Mouse (Mus musculus): ENCODE data around the gene Hnrnph3.
A peak's percentile ranks its signal among the peaks of the same experiment; 100 is the strongest.
"Not testable (repeated sequence)": the region's sequence is repeated elsewhere in the genome, so short reads cannot be mapped to it uniquely, and the experiment has no call there.

Hnrnph3 gene

GRCm38 (mm10) chr10:63023749-63024579 is at the start of gene Hnrnph3, which contains the start of gene Pbld2:
TSS of gene Hnrnph3 (minus strand) at chr10:63024217.
TSS of gene Pbld2 (plus strand) at chr10:63024315.
- peak; percentile 98 to 99 for DNase-seq (ENCODE audit: low spot score in 2 of 2)

- peak; percentile 43 to 74 for DNase-seq (ENCODE audit: low spot score in 2 of 2)
Observed at GRCm38 (mm10) chr10:63065988-63066387, 42.0 kb upstream of the Hnrnph3 start.

DNA sequence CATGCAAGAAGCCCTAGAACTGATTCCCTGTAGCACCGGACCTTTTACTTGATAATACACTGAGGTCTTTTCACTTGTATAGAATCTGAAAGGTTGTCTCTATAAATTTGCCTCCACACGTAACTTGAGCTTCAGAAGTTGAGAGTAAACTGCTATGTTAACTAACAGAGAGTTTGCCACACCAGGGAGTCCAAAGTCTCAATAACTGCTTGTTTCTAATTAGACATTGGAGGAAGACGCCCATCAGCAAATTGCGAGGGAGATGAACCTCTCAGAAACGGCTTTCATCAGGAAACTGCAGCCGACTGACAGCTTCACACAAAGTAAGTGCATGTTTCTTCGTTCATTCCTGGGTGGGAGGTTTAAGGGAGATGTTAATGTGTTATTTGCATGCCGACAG is 41.5 kb upstream of the Hnrnph3 start:
- DNase-seq (ENCODE audit: low spot score in 2 of 2): no peak

DNA sequence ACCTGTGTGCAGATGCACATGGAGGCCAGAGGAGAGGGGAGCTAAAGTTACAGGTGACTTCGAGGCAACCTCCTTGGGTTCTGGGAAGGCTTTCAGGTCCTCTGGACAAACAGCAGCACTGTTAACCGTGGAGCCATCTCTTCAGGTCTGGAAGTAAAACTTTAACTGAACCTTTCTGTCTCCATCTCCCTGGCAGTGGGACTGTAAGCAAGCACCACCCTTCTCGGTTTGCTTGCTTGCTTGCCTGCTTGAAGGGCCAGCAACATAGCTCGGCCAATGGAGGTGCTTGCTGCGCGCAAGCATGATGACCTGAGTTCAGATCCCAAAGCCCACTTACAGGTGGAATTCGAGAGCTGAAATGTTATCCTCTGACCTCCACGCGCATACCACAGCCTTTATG is 40.5 kb upstream of the Hnrnph3 start:
- no peak for DNase-seq (ENCODE audit: low spot score in 2 of 2)

GRCm38 (mm10) chr10:63063365-63063764 is 39.3 kb upstream of the Hnrnph3 start:
- DNase-seq (ENCODE audit: low spot score in 2 of 2): no peak

DNA sequence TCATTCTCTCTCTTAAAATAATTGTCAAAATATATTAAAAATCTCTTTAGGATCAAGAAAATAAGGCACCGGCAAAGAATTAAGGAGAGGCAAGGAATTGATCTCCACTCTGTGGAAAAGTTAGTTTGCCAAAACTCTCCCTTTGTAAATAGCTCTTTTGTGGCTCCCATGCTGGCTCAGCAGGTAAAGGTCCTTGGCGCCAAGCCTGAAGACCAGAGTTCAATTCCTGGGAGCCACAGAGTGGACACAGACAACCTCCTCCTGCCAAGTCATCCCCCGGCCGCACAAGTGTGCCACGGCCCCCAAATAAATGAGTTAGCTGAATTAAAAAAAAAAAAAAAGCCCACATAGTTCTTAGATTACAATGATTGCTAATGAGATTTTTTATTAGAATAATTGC is 38.7 kb upstream of the Hnrnph3 start:
- DNase-seq (ENCODE audit: low spot score in 2 of 2): no peak

DNA sequence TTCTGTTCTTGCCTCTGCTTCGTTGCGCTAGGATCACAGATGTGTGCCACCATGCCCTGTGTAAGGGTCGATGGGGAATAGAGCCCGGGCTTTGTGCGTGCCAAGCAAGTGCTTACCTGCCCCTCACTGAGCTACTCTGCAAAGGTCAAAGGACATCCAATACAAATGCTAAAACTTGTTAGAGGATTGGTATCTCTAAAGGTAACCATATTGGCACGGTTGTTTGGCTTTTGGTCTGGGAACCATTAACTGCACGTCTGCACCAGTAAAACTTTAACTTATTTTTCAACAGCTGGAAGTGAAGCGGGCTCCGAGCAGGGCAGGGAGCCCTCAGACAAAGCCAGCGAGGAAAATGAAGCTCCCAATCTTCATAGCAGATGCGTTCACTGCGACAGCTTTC is 37.2 kb upstream of the Hnrnph3 start:
- DNase-seq (ENCODE audit: low spot score in 2 of 2): no peak

DNA sequence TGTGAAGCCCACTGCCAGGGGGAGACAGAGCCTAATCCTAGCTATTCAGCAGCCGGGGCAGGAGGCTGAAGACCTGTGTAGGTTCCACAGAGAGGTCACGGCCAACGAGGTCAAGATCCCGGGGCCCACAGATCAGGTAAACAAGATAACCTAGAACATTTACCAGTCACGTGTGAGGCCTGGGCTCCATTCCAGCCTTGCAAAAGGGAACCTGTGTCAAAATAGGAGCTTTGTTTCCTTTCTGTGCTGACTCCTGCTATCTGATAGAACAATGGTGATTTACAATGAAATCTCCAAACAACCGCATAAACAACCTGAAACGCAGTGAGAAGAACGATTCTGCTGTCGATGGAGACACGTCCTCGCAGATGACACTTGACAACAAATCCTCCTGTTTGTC is 36.4 kb upstream of the Hnrnph3 start:
- no peak for DNase-seq (ENCODE audit: low spot score in 2 of 2)

- DNase-seq (ENCODE audit: low spot score in 2 of 2): no peak
Observed at GRCm38 (mm10) chr10:63059862-63060261, 35.8 kb upstream of the Hnrnph3 start, which contains the start of gene Pbld1. TSS of gene Pbld1 (plus strand) at chr10:63060162.

DNA sequence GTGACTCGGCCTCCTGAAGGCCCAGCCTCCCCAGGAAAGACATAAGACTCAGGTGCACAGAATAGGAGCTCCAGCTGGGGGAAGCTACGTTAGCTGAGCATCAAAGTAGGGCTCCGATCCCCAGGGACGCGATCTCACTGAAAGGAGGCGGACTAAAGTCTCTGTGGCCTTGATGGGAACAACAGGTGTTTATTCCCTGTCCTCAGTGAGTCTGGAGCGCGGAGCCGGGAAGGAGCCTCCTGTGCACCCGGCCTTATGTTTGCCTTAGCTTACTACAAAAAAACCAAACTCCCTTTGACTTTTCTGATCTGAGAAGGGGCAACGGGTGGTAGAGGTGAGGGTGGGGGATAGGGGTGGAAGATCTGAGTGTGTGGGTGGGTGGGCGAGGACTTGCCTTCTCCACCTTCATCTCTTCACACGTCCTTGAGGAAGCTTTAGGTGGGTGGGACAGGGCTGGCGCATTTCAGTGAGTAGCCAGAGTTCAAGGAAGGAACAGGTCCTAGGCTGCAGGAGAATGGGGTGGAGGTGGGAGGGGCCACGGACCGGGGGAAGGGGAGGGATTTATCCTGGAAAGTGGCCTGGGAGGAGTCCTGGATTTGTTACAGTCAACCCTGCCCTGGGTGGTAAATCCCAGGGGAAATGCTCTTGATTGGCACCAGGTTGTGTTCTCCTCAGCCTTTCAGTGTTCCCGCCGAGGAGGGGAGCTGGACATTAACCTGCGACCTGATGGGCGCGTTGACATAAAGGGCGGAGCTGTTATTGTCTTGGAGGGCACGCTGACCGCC is 33.1 kb upstream of the Hnrnph3 start:
- DNase-seq (ENCODE audit: low spot score in 2 of 2): no peak

- DNase-seq (ENCODE audit: low spot score in 2 of 2): no peak
Observed at GRCm38 (mm10) chr10:63054586-63054985, 30.6 kb upstream of the Hnrnph3 start.

GRCm38 (mm10) chr10:63054071-63054470 is 30.1 kb upstream of the Hnrnph3 start:
- not testable (repeated sequence) for DNase-seq (ENCODE audit: low spot score in 2 of 2)

DNA sequence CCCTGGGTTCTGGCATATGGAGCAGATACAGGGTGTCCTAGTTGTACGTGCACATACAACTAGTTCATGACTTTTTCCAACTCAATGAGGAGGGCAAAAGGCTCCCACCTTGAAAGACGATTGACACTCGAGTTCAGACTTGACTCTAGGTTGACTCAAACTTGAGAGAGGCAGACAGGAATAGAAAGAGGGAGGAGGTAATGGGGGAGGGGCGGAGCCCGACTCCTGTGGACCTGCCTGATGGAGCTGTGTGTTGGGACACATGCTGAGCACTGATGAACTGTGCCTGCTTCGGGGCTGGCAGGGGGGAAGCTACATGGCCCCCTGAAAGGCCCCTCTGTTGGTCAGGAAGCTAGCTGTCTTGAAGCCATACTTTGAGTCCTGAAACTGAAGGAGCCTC is 29.0 kb upstream of the Hnrnph3 start:
- no peak for DNase-seq (ENCODE audit: low spot score in 2 of 2)

DNA sequence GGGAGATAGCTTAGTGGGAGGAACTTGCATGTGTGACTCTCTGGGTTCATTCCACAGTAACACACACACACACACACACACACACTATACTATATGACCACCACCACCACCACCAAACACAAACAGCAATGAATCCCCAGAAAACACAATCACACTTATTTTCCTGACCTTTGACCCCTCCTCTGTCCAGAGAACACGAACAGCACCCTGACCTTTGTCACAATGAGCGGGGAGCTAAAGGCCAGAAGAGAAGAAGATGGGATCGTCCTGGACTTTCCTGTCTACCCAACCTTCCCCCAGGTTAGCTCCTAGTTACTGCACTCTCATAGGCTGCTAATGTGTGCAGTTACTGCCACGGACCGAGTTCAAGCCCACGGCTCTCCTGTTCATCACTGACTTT is 28.0 kb upstream of the Hnrnph3 start:
- no peak for DNase-seq (ENCODE audit: low spot score in 2 of 2)

GRCm38 (mm10) chr10:63051267-63051666 is 27.2 kb upstream of the Hnrnph3 start:
- no peak for DNase-seq (ENCODE audit: low spot score in 2 of 2)

DNA sequence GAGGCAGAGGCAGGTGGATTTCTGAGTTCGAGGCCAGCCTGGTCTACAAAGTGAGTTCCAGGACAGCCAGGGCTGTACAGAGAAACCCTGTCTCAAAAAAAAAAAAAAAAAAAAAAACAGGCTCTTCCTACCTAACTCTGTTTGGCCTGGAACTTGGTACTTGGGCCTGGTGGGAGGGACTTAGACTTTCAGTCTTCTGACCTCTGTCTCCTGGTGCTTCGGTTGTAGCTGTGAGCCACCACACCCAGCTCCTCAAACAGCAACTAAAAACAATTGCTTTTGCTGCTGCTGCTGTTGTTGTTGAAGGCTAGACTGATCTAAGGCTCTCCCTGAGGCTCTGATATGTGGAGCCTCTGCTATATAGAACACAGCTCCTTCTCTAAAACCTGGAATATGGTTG is 25.1 kb upstream of the Hnrnph3 start:
- DNase-seq (ENCODE audit: low spot score in 2 of 2): no peak

DNA sequence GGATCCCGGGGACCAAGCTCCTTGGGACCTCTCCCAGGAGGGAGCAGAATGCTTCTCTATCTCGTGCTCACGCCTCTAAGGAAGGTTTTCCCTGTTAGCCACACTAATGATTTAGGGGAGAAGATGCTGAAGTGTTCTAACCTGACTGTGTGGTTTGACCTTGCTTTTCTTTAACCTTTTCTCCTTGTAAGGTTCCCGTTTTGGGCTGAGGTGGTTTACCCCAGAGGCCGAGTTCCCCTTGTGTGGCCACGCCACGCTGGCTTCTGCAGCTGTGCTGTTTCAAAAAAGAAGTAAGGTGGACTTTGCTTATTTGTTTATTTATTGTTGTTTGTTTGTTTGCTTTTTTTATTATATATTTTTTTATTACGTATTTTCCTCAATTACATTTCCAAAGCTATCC is 23.7 kb upstream of the Hnrnph3 start:
- no peak for DNase-seq (ENCODE audit: low spot score in 2 of 2)

DNA sequence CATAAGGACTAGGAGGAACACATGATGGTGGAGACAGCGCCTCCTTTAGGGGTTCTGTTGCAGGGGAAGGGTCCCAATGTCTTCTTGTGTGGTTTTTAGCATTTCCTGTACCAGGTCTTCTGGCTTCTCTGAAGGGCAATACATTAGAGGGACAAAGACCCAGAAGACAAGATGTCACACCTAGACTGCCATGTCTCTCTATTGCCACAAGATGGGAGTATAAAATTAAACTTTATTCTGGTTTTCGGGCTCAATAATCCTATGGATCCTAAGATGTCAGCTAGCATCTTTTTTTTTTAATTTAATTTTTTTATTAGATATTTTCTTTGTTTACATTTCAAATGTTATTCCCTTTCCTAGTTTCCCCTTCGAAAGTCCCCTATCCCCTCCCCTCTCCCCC is 19.1 kb upstream of the Hnrnph3 start:
- DNase-seq (ENCODE audit: low spot score in 2 of 2): no peak

DNA sequence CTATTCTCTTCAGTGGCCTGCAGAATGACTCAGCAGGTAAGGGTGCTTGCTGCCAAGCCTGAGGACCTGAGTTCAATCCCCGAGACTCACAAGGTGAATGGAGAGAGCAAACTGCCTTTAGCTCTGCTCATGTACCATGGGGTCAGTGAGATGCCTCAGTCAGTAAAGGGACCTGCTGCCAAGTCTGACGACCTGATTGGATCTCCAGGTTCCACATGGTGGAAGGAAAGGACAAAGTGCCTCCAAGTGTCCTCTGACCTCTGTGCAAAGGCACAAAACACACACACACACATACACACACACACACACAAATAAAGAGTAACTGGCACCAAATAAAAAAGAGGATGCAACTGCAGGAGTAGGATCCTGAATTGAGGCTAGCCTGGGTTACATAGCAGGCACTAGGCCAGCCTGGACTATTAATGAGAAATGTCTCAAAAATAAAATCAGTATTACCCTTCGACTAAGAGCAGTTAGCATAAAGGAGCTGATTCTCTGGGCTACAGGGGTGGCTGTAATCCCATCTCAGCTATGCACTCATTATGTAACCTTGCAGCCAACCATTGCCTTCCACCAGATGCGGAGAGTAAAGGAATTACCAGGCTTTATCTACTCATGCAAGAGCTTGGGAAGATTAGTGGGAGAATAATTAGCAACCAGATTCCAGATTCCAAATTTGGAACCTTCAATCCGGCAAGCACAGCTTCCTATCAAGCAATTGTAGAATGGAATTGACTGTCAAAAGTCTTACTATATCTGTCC is 16.0 kb upstream of the Hnrnph3 start:
- DNase-seq (ENCODE audit: low spot score in 2 of 2): no peak

- DNase-seq (ENCODE audit: low spot score in 2 of 2): no peak
Observed at GRCm38 (mm10) chr10:63038571-63039320, 14.7 kb upstream of the Hnrnph3 start.

DNA sequence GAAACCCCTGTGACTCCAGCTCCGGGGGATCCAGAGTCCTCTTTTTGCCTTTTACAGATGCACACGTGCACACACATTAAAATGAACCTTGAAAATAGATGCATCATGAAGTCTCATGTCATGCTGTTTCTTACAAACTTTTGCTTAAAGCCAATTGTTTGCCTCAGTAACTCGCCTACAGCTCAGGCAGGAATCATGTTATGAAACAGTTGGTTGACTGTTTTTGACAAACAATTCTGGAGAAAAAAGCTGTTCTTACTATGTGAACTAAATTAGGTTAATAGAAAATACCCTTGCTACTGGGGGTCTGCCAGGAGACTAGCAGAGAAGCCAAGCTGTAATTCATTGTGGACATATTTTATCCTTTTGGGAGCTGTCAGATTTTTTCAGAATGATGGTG is 8.9 kb upstream of the Hnrnph3 start:
- no peak for DNase-seq (ENCODE audit: low spot score in 2 of 2)

Measured in frontal cortex, postnatal 10 days (tissue).